Mouse (Mus musculus): ENCODE measurements at regions not wholly inside any gene's neighbourhood (a gene's known extent, or its start where the extent isn't known, plus 50 kb on each side); places are given as distances from the start of the nearest gene placed in this dataset.
A peak's percentile ranks its signal among the peaks of the same experiment; 100 is the strongest.

GRCm38 (mm10) chr17:3962176-3962575 is 266.1 kb upstream of the Nox3 start:
- DNase-seq (ENCODE audit: low read depth, low spot score): no peak

GRCm38 (mm10) chr17:3946540-3946939 is 250.5 kb upstream of the Nox3 start:
- no peak for DNase-seq (ENCODE audit: low read depth, low spot score)

GRCm38 (mm10) chr17:3936361-3936760 is 240.3 kb upstream of the Nox3 start:
- DNase-seq (ENCODE audit: low read depth, low spot score): no peak

- no peak for DNase-seq (ENCODE audit: low read depth, low spot score)
Observed at GRCm38 (mm10) chr17:3933208-3933607, 237.1 kb upstream of the Nox3 start.

- DNase-seq (ENCODE audit: low read depth, low spot score): no peak
Observed at GRCm38 (mm10) chr17:3932071-3932470, 236.0 kb upstream of the Nox3 start.

- DNase-seq (ENCODE audit: low read depth, low spot score): no peak
Observed at GRCm38 (mm10) chr17:3927106-3927505, 231.0 kb upstream of the Nox3 start.

GRCm38 (mm10) chr17:3920282-3920681 is 224.2 kb upstream of the Nox3 start:
- DNase-seq (ENCODE audit: low read depth, low spot score): peak; percentile 9

- DNase-seq (ENCODE audit: low read depth, low spot score): no peak
Observed at GRCm38 (mm10) chr17:3892826-3893225, 196.8 kb upstream of the Nox3 start.

GRCm38 (mm10) chr17:3883146-3883545 is 187.1 kb upstream of the Nox3 start:
- DNase-seq (ENCODE audit: low read depth, low spot score): no peak

- DNase-seq (ENCODE audit: low read depth, low spot score): no peak
Observed at GRCm38 (mm10) chr17:3879075-3879474, 183.0 kb upstream of the Nox3 start.

GRCm38 (mm10) chr17:3869459-3870194 is 173.6 kb upstream of the Nox3 start:
- DNase-seq (ENCODE audit: low read depth, low spot score): no peak

- no peak for DNase-seq (ENCODE audit: low read depth, low spot score)
Observed at GRCm38 (mm10) chr17:3862384-3862783, 166.3 kb upstream of the Nox3 start.

- no peak for DNase-seq (ENCODE audit: low read depth, low spot score)
Observed at GRCm38 (mm10) chr17:3836386-3836785, 140.3 kb upstream of the Nox3 start.

- DNase-seq (ENCODE audit: low read depth, low spot score): no peak
Observed at GRCm38 (mm10) chr17:3811187-3811586, 115.1 kb upstream of the Nox3 start.

GRCm38 (mm10) chr17:3803507-3803906 is 107.4 kb upstream of the Nox3 start:
- DNase-seq (ENCODE audit: low read depth, low spot score): no peak

GRCm38 (mm10) chr17:3792597-3792996 is 96.5 kb upstream of the Nox3 start:
- DNase-seq (ENCODE audit: low read depth, low spot score): no peak

GRCm38 (mm10) chr17:3782156-3782555 is 86.1 kb upstream of the Nox3 start:
- DNase-seq (ENCODE audit: low read depth, low spot score): no peak

- DNase-seq (ENCODE audit: low read depth, low spot score): no peak
Observed at GRCm38 (mm10) chr17:3777691-3778090, 81.6 kb upstream of the Nox3 start.

GRCm38 (mm10) chr17:3747808-3748335 is 51.8 kb upstream of the Nox3 start:
- DNase-seq (ENCODE audit: low read depth, low spot score): no peak

Data from forelimb bud, embryonic 11.5 days (tissue).